Mouse (Mus musculus) C2C12 (cell line): ENCODE results near the gene Slc30a9.

ENCODE experiments used
- CTCF ChIP-seq: IDR thresholded peaks from one replicate; pipeline ENCODE4 v1.5.1; 2011; ENCODE audit not compliant: control insufficient read depth, insufficient read depth, insufficient read length
- FOSL1 ChIP-seq: IDR thresholded peaks from one replicate; pipeline ENCODE4 v1.8.0; 2011; ENCODE audit warnings: mild to moderate bottlenecking, low read length; ENCODE audit not compliant: poor library complexity, insufficient read depth, severe bottlenecking
- MAX ChIP-seq: IDR thresholded peaks from one replicate; pipeline ENCODE4 v1.6.1; 2011; ENCODE audit warnings: mild to moderate bottlenecking, control low read depth
- MYOD1 ChIP-seq: IDR thresholded peaks from one replicate; pipeline ENCODE4 v1.6.1; 2011; ENCODE audit warnings: low read depth; ENCODE audit not compliant: control insufficient read depth, insufficient read length
- USF1 ChIP-seq: IDR thresholded peaks from one replicate; pipeline ENCODE4 v1.6.1; 2011; ENCODE audit warnings: low read depth, mild to moderate bottlenecking, control low read depth, moderate library complexity

GRCm38 (mm10) chr5:67301722-67302331 is 4.9 kb upstream of the Slc30a9 start:
- TF ChIP-seq CTCF (no peak), USF1 (no peak), MYOD1 (no peak), FOSL1 (no peak), MAX (no peak)
